Mouse (Mus musculus) forebrain, embryonic 11.5 days (tissue): ENCODE results near the gene Oas1f. TPM values are rescaled to one million over a fixed set of nuclear protein-coding genes. Genes with fewer than 3 reads are reported as not detected.
"Not testable (repeated sequence)": the region's sequence is repeated elsewhere in the genome, so short reads cannot be mapped to it uniquely, and the experiment has no call there.

ENCODE experiments used
- ATAC-seq: fragments of 200-750 bp; cut with Nextera tagmentation; replicated peaks from 2 replicates; pipeline ENCODE4 v1.8.0; 2017; ENCODE audit warnings: moderate TSS enrichment; ENCODE audit not compliant: low FRiP score
- DNase-seq: peaks from one replicate; pipeline ENCODE4 v3.0.0-alpha.2; 2017; ENCODE audit warnings: low spot score
- H3K27ac ChIP-seq: fragments of 300-500 bp; sonication (generic); 2 replicates; pipeline ENCODE4 v1.5.1; 2014; ENCODE audit warnings: low read depth, low read length
- H3K27me3 ChIP-seq: fragments of 300-500 bp; sonication (generic); 2 replicates; pipeline ENCODE4 v1.6.1; 2014; ENCODE audit warnings: mild to moderate bottlenecking, low read length, mixed read lengths; ENCODE audit not compliant: control insufficient read depth, insufficient read depth
- H3K36me3 ChIP-seq: fragments of 300-500 bp; sonication (generic); 2 replicates; pipeline ENCODE4 v1.6.1; 2014; ENCODE audit warnings: mild to moderate bottlenecking, low read length, moderate library complexity, mixed read lengths; ENCODE audit not compliant: control insufficient read depth, insufficient read depth
- H3K4me1 ChIP-seq: fragments of 300-500 bp; sonication (generic); replicated peaks from 2 replicates; pipeline ENCODE4 v1.6.1; 2014; ENCODE audit warnings: low read length, mixed read lengths; ENCODE audit not compliant: control insufficient read depth, insufficient read depth
- H3K4me2 ChIP-seq: fragments of 300-500 bp; sonication (generic); 2 replicates; pipeline ENCODE4 v1.6.1; 2014; ENCODE audit warnings: low read depth, mild to moderate bottlenecking, low read length, moderate library complexity, mixed read lengths; ENCODE audit not compliant: severe bottlenecking
- H3K4me3 ChIP-seq: fragments of 300-500 bp; sonication (generic); 2 replicates; pipeline ENCODE4 v1.5.1; 2014; ENCODE audit warnings: low read depth, low read length
- H3K9ac ChIP-seq: fragments of 300-500 bp; sonication (generic); 2 replicates; pipeline ENCODE4 v1.6.1; 2014; ENCODE audit warnings: low read length
- H3K9me3 ChIP-seq: fragments of 300-500 bp; sonication (generic); 2 replicates; pipeline ENCODE4 v1.6.1; 2016; ENCODE audit warnings: low read length, mixed read lengths; ENCODE audit not compliant: control insufficient read depth
- WGBS: fragments of 180-500 bp; shearing (Covaris S2); extraction: QIAGEN DNeasy Blood & Tissue Kit; methylation state at CpG from one replicate; pipeline ENCODE4 v1.1.7; 2014; 5-methylcytosine and 5-hydroxymethylcytosine counted together
- polyA plus RNA-seq: library from polyadenylated mRNA; unstranded; fragments of >200 nt; fragmentation: Nextera tagmentation; extraction: Ambion mirVana; gene quantifications from 2 replicates; pipeline ENCODE4 v1.2.1, GENCODE M21; 2014

Oas1f gene
- polyA plus RNA-seq, 1 experiment from 2014 or later, result not detected

- 75% methylated on average over 3 of the region's 3 CpGs for WGBS
These were observed 18.2 kb downstream of the Oas1f start for GRCm38 (mm10) chr5:120865336-120865860.

GRCm38 (mm10) chr5:120869436-120870015 is 22.4 kb downstream of the Oas1f start:
- H3K9me3 ChIP-seq, result no peaks in the 10 kb centered on the region
- 74% methylated on average over 7 of the region's 7 CpGs for WGBS
- H3K36me3 ChIP-seq, result no peaks in the 10 kb centered on the region
- ATAC-seq (no peak), DNase-seq (peak; percentile 37)
- H3K9ac ChIP-seq, result no peak overlapping the region
- H3K27me3 ChIP-seq, result no peaks in the 10 kb centered on the region
- H3K4me2 ChIP-seq, result no peak overlapping the region
- no peak overlapping the region for H3K4me3 ChIP-seq
- H3K4me1 ChIP-seq, result no peaks in the 10 kb centered on the region
- H3K27ac ChIP-seq, result no peak overlapping the region

More at GRCm38 (mm10) chr5:120865336-120865860, 18.2 kb downstream of the Oas1f start:
- H3K9me3 ChIP-seq, result no peaks in the 10 kb centered on the region
- no peaks in the 10 kb centered on the region for H3K27me3 ChIP-seq
- DNase-seq (peak; percentile 58), ATAC-seq (no peak)
- no peaks in the 10 kb centered on the region for H3K4me1 ChIP-seq
- no peak overlapping the region for H3K27ac ChIP-seq
- H3K36me3 ChIP-seq, result no peaks in the 10 kb centered on the region
- H3K4me2 ChIP-seq, result no peak overlapping the region
- H3K4me3 ChIP-seq, result no peak overlapping the region
- H3K9ac ChIP-seq, result no peak overlapping the region

GRCm38 (mm10) chr5:120870081-120870480 is 22.9 kb downstream of the Oas1f start:
- ATAC-seq (no peak), DNase-seq (peak; percentile 7)
- no peak overlapping the region for H3K4me2 ChIP-seq
- H3K27ac ChIP-seq, result no peak overlapping the region
- no peaks in the 10 kb centered on the region for H3K27me3 ChIP-seq
- no peak overlapping the region for H3K9ac ChIP-seq
- H3K4me1 ChIP-seq, result no peaks in the 10 kb centered on the region
- H3K4me3 ChIP-seq, result no peak overlapping the region
- H3K36me3 ChIP-seq, result no peaks in the 10 kb centered on the region
- WGBS, result 68% methylated on average over 3 of the region's 3 CpGs
- no peaks in the 10 kb centered on the region for H3K9me3 ChIP-seq

- ATAC-seq, result no peak
- H3K4me3 ChIP-seq, result no peak overlapping the region
- 78% methylated on average over 7 of the region's 7 CpGs for WGBS
- H3K27me3 ChIP-seq, result no peaks in the 10 kb centered on the region
- no peak overlapping the region for H3K27ac ChIP-seq
- no peak overlapping the region for H3K9ac ChIP-seq
- DNase-seq, result no peak
- H3K4me1 ChIP-seq, result no peaks in the 10 kb centered on the region
- no peaks in the 10 kb centered on the region for H3K36me3 ChIP-seq
- no peaks in the 10 kb centered on the region for H3K9me3 ChIP-seq
- no peak overlapping the region for H3K4me2 ChIP-seq
These were observed 23.6 kb downstream of the Oas1f start for GRCm38 (mm10) chr5:120870782-120871181.

DNA sequence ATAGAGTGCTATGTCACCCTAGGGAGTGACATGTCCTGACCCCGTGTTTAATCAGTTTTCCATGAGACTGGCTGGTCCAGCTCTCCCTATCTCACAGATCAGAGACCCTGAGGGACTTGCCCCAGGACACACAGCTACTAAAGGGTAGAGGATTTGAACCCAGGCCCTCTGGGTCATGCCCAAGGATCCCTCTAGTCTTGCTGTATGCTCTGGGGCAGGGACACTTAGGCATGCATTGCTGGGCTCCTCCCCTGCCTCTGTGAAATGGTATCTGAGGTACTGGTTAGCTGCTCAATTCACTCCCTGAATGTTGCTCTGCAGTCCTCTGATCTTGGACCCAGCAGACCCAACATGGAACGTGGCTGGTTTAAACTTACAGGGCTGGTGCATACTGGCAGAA is 24.3 kb downstream of the Oas1f start:
- 71% methylated on average over 2 of the region's 2 CpGs for WGBS
- ATAC-seq (no peak), DNase-seq (no peak)
- H3K27ac ChIP-seq, result no peak overlapping the region
- no peaks in the 10 kb centered on the region for H3K4me1 ChIP-seq
- no peak overlapping the region for H3K4me3 ChIP-seq
- no peak overlapping the region for H3K4me2 ChIP-seq
- H3K9me3 ChIP-seq, result no peaks in the 10 kb centered on the region
- no peak overlapping the region for H3K9ac ChIP-seq
- H3K36me3 ChIP-seq, result no peaks in the 10 kb centered on the region
- no peaks in the 10 kb centered on the region for H3K27me3 ChIP-seq

DNA sequence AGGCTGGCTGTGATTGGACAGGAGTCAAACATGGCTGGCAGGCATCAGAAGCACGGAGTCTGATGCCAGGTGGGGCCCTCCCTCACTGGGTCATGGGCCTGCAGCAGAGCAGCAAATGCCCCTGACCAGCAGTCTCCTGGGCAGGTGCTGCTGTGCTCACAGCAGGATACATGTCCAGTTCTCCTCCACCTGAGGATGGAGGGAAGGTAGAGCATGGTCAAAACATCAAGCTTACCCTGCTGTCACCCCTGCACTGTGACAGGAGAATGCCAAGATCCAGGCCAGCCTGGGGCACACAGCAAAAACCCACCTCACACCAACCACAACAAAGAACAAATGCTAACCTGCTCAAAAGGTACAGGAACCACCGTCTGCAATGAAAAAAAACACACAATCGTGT is 29.7 kb downstream of the Oas1f start:
- H3K4me2 ChIP-seq, ATAC-seq, H3K4me3 ChIP-seq, H3K9ac ChIP-seq, H3K9me3 ChIP-seq, H3K27ac ChIP-seq, H3K36me3 ChIP-seq, DNase-seq, H3K4me1 ChIP-seq, H3K27me3 ChIP-seq: not testable (repeated sequence)
- WGBS, result 77% methylated on average over 2 of the region's 3 CpGs

DNA sequence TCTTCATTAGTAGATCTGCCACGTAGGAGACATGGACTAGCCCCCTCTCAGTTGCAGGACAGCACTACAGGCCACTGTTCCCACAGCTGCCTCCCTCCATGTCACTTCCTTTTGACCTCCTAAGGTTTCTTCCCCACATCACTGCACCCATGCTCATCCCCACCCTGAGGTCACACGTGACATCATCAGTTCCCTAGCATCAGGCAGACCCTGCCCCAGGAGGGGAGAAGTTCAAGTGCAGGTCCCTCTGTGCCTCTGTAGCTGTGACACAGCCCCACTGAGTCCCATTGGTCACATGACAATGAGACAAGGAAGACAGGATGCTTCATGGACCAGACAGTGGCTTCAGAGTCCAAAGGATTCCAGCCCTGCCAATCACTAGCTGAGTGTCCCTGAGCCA is 30.2 kb downstream of the Oas1f start:
- not testable (repeated sequence) for H3K4me2 ChIP-seq, H3K27me3 ChIP-seq, H3K9me3 ChIP-seq, H3K4me1 ChIP-seq, H3K27ac ChIP-seq, H3K9ac ChIP-seq, ATAC-seq, H3K36me3 ChIP-seq, H3K4me3 ChIP-seq, DNase-seq
- WGBS, result 65% methylated on average over 2 of the region's 2 CpGs

DNA sequence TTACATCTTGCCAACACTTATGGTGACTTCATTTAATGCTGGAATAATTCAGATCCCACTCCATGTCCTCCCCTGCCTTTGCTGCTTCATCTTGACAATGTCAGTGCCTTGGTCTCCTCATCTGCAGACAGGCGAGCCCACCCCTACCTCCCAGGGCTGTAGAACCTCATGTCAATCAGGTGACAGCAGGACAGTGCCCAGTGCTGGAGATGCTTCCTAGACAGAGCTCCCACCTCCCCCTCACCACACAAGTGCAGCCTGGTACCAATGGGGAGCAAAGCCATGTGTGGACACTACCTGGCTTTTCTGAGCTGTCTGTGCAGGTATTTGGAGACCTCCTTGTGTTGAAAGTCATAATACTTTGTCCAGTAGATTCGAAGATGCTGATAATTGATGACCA is 31.6 kb downstream of the Oas1f start:
- DNase-seq, H3K27me3 ChIP-seq, H3K4me3 ChIP-seq, ATAC-seq, H3K36me3 ChIP-seq, H3K9me3 ChIP-seq, H3K27ac ChIP-seq, H3K9ac ChIP-seq, H3K4me2 ChIP-seq, H3K4me1 ChIP-seq: not testable (repeated sequence)
- 68% methylated on average over 2 of the region's 2 CpGs for WGBS

DNA sequence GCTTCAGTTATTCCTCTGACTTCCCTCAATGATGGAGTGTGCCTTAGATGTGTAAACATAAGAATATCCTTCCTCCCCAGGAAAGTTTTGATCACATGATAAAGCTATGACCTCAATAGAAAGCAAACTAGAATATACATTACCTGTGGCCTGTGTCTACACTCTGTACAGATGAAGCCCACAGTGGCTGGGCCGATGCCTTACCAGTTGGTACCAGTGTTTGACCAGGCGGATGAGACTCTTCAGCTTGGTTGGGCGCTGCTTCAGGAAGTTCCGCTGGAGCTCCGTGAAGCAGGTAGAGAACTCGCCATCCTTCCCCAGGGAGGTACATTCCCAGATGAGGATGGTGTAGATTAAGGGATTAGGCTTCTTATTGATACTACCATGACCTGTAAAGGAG is 34.5 kb downstream of the Oas1f start:
- WGBS, result 89% methylated on average over 6 of the region's 6 CpGs
- H3K4me2 ChIP-seq, H3K9ac ChIP-seq: not testable (repeated sequence)

More for the DNA sequence above, 34.5 kb downstream of the Oas1f start:
- H3K27me3 ChIP-seq, ATAC-seq, H3K4me3 ChIP-seq, H3K4me1 ChIP-seq, H3K36me3 ChIP-seq, H3K27ac ChIP-seq, H3K9me3 ChIP-seq: not testable (repeated sequence)
- DNase-seq, result peak; percentile 4
